Mouse (Mus musculus): ENCODE measurements around the gene Sgsm1. TPM values are rescaled to one million over a fixed set of nuclear protein-coding genes. Genes with fewer than 3 reads are reported as not detected.
A peak's percentile ranks its signal among the peaks of the same experiment; 100 is the strongest.

Gene Sgsm1
- polyA plus RNA-seq, 1 experiment from 2014 or later = 5.2 TPM

- no peak for DNase-seq
- Histone ChIP-seq H3K9ac (no peak overlapping the region), H3K4me1 (ENCODE audit: insufficient read depth) (no peaks in the 10 kb centered on the region), H3K36me3 (ENCODE audit: insufficient read depth) (no peaks in the 10 kb centered on the region), H3K4me2 (no peak overlapping the region), H3K9me3 (ENCODE audit: low read depth, low read length) (no peaks in the 10 kb centered on the region), H3K27me3 (ENCODE audit: insufficient read depth, low read length) (peaks cover 55% of the 10 kb centered on the region), H3K27ac (ENCODE audit: low read depth) (no peak overlapping the region), H3K4me3 (ENCODE audit: low read depth, low read length) (no peak overlapping the region)
- 27% methylated on average over 9 of the region's 9 CpGs for WGBS
- no peak for TF ChIP-seq CTCF (IDR thresholded peaks at IDR 0.05; ENCODE audit: low read depth)
- no peak for ATAC-seq (ENCODE audit: insufficient read depth)
Measured at GRCm38 (mm10) chr5:113336281-113336680, 25.7 kb upstream of the Sgsm1 start.

GRCm38 (mm10) chr5:113335732-113336131, 25.1 kb upstream of the Sgsm1 start:
- DNase-seq = no peak
- Histone ChIP-seq H3K36me3 (ENCODE audit: insufficient read depth) (no peaks in the 10 kb centered on the region), H3K27me3 (ENCODE audit: insufficient read depth, low read length) (peaks cover 55% of the 10 kb centered on the region), H3K4me1 (ENCODE audit: insufficient read depth) (no peaks in the 10 kb centered on the region), H3K4me2 (peak overlapping the region; percentile 47), H3K9ac (no peak overlapping the region), H3K27ac (ENCODE audit: low read depth) (no peak overlapping the region), H3K4me3 (ENCODE audit: low read depth, low read length) (peak overlapping the region; percentile 22), H3K9me3 (ENCODE audit: low read depth, low read length) (no peaks in the 10 kb centered on the region)
- TF ChIP-seq CTCF (IDR thresholded peaks at IDR 0.05; ENCODE audit: low read depth) = no peak
- ATAC-seq (ENCODE audit: insufficient read depth) = no peak
- WGBS = 3% methylated on average over 17 of the region's 17 CpGs

GRCm38 (mm10) chr5:113334621-113335530, 24.3 kb upstream of the Sgsm1 start:
- peak overlapping the region; percentile 47 for H3K4me2 ChIP-seq
- no peak for ATAC-seq (ENCODE audit: insufficient read depth)
- peak overlapping the region; percentile 22 for H3K4me3 ChIP-seq (ENCODE audit: low read depth, low read length)
- WGBS = 10% methylated on average over 34 of the region's 34 CpGs
- H3K27ac ChIP-seq (ENCODE audit: low read depth) = no peak overlapping the region
- no peaks in the 10 kb centered on the region for H3K4me1 ChIP-seq (ENCODE audit: insufficient read depth)
- H3K9ac ChIP-seq = no peak overlapping the region
- H3K27me3 ChIP-seq (ENCODE audit: insufficient read depth, low read length) = peaks cover 55% of the 10 kb centered on the region
- no peak for TF ChIP-seq CTCF (IDR thresholded peaks at IDR 0.05; ENCODE audit: low read depth)
- DNase-seq = no peak
- H3K36me3 ChIP-seq (ENCODE audit: insufficient read depth) = no peaks in the 10 kb centered on the region
- no peaks in the 10 kb centered on the region for H3K9me3 ChIP-seq (ENCODE audit: low read depth, low read length)

GRCm38 (mm10) chr5:113332899-113333298, 22.3 kb upstream of the Sgsm1 start:
- no peaks in the 10 kb centered on the region for H3K9me3 ChIP-seq (ENCODE audit: low read depth, low read length)
- TF ChIP-seq CTCF (IDR thresholded peaks at IDR 0.05; ENCODE audit: low read depth) = no peak
- ATAC-seq (ENCODE audit: insufficient read depth) = no peak
- H3K9ac ChIP-seq = no peak overlapping the region
- H3K27me3 ChIP-seq (ENCODE audit: insufficient read depth, low read length) = peaks cover 50% of the 10 kb centered on the region
- H3K4me1 ChIP-seq (ENCODE audit: insufficient read depth) = no peaks in the 10 kb centered on the region
- WGBS = 48% methylated on average over 4 of the region's 4 CpGs
- H3K36me3 ChIP-seq (ENCODE audit: insufficient read depth) = no peaks in the 10 kb centered on the region
- H3K4me2 ChIP-seq = no peak overlapping the region
- DNase-seq = no peak
- no peak overlapping the region for H3K27ac ChIP-seq (ENCODE audit: low read depth)
- H3K4me3 ChIP-seq (ENCODE audit: low read depth, low read length) = no peak overlapping the region

GRCm38 (mm10) chr5:113332239-113332638, 21.7 kb upstream of the Sgsm1 start:
- WGBS = 33% methylated on average over 12 of the region's 12 CpGs
- Histone ChIP-seq H3K27ac (ENCODE audit: low read depth) (no peak overlapping the region), H3K36me3 (ENCODE audit: insufficient read depth) (no peaks in the 10 kb centered on the region), H3K4me1 (ENCODE audit: insufficient read depth) (no peaks in the 10 kb centered on the region), H3K4me2 (no peak overlapping the region), H3K9me3 (ENCODE audit: low read depth, low read length) (no peaks in the 10 kb centered on the region), H3K4me3 (ENCODE audit: low read depth, low read length) (no peak overlapping the region), H3K27me3 (ENCODE audit: insufficient read depth, low read length) (peaks cover 48% of the 10 kb centered on the region), H3K9ac (no peak overlapping the region)
- DNase-seq = peak; percentile 57
- TF ChIP-seq CTCF (IDR thresholded peaks at IDR 0.05; ENCODE audit: low read depth) = peak; percentile 68
- ATAC-seq (ENCODE audit: insufficient read depth) = no peak

- Histone ChIP-seq H3K9ac (no peak overlapping the region), H3K4me2 (no peak overlapping the region), H3K4me3 (ENCODE audit: low read depth, low read length) (no peak overlapping the region), H3K9me3 (ENCODE audit: low read depth, low read length) (no peaks in the 10 kb centered on the region), H3K27me3 (ENCODE audit: insufficient read depth, low read length) (peaks cover 28% of the 10 kb centered on the region), H3K27ac (ENCODE audit: low read depth) (no peak overlapping the region), H3K36me3 (ENCODE audit: insufficient read depth) (no peaks in the 10 kb centered on the region), H3K4me1 (ENCODE audit: insufficient read depth) (no peaks in the 10 kb centered on the region)
- DNase-seq (no peak), ATAC-seq (ENCODE audit: insufficient read depth) (no peak)
- TF ChIP-seq CTCF (IDR thresholded peaks at IDR 0.05; ENCODE audit: low read depth) = no peak
- WGBS = 73% methylated on average over 3 of the region's 3 CpGs
Measured at GRCm38 (mm10) chr5:113330202-113330601, 19.6 kb upstream of the Sgsm1 start.

- no peak for TF ChIP-seq CTCF (IDR thresholded peaks at IDR 0.05; ENCODE audit: low read depth)
- H3K27me3 ChIP-seq (ENCODE audit: insufficient read depth, low read length) = peaks cover 28% of the 10 kb centered on the region
- H3K27ac ChIP-seq (ENCODE audit: low read depth) = no peak overlapping the region
- H3K9ac ChIP-seq = no peak overlapping the region
- no peaks in the 10 kb centered on the region for H3K9me3 ChIP-seq (ENCODE audit: low read depth, low read length)
- no peak overlapping the region for H3K4me2 ChIP-seq
- 78% methylated on average over 8 of the region's 8 CpGs for WGBS
- no peaks in the 10 kb centered on the region for H3K4me1 ChIP-seq (ENCODE audit: insufficient read depth)
- H3K36me3 ChIP-seq (ENCODE audit: insufficient read depth) = no peaks in the 10 kb centered on the region
- no peak overlapping the region for H3K4me3 ChIP-seq (ENCODE audit: low read depth, low read length)
- ATAC-seq (ENCODE audit: insufficient read depth) (no peak), DNase-seq (no peak)
Measured at GRCm38 (mm10) chr5:113329463-113329862, 18.9 kb upstream of the Sgsm1 start.
